Mouse (Mus musculus) right cerebral cortex, postnatal 25 days (tissue): ENCODE results near the gene Tmx4.
A peak's percentile ranks its signal among the peaks of the same experiment; 100 is the strongest.

ENCODE experiments used
- DNase-seq: peaks from one replicate; pipeline ENCODE4 v3.0.0; 2022

Tmx4 gene

DNA sequence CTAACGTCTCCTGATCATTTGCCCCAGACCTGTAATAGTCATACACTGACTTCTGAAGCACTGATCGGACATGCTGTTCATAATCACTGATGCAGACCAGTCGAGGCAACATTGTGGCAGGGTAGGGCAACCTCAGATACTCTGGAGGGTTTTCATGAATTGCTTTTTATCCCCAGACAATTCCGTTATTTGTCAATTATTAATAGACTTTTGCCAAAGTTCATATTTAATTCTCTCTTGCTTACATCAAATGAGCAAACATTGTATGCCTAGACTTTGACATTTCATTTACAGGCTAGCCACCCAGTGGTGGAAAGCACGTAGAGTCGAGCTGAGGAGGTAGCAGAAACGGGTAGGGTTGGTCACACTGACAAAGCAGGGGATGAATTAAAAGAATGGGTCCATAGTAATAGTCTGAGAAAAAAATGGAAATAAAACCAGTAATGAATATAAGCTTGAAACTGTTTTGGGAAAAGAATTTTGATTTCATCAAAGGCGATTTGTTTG is 89.7 kb downstream of the Tmx4 start, which contains the start of gene Hao1:
Gene Hao1, minus strand, starts transcription at position 148 of the 507 bp plus-strand sequence.
- no peak for DNase-seq

DNA sequence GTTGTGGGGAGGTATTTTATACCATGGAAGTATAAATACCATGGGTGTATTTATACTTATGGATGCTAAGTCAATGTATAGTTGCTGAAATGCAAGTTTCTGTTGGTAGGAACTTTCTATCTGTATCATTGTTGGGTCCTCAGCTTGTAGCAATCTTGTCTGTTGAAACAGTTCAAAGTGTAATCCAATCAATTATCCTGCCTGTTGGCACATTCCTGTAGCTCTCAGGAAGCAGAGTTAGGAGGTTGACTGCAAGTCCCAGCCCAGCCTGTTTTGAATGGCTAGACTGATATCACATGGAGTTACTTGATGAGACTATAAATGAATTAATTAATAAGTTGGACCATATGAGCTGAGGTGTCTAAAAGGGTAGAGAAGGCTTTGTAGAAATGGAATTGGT is 91.6 kb downstream of the Tmx4 start:
- DNase-seq, result no peak

DNA sequence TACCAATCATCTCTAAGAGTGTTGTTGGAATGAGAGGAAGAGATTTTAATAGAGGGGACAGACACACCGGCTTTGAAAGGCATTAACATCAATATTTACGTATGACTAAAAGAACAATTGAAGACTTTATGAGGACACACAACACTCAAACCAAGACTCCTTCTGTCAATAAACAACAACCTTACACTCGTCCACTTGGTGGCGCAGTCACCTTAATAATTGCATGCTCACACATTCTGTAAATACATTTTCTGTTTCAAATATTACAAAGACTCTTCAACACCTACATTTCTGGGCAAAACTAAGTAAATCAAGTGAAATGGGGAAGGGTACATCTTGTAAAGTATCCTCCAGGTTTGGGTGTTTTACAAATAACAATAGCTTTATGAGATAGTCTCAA is 94.2 kb downstream of the Tmx4 start:
- DNase-seq, result peak; percentile 28

DNA sequence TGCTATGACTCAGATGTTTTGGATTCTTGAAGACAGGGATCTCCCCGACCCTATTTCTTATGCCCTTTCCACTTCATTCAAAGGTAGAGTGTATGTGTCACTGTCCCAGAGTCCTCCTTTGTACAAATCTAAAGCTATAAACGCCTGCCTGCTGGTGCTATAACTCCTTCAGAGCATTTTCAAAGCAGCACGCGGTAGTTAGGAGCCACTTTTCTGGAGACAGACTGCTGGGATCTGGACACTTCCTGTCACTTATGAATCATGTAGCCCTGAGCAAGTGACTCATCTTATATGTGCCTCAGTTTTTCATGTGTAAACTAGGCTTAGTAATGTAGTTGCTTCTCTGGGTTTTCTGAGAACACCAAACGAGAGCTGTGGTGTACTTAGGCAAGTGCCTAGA is 98.8 kb downstream of the Tmx4 start:
- DNase-seq, result no peak

DNA sequence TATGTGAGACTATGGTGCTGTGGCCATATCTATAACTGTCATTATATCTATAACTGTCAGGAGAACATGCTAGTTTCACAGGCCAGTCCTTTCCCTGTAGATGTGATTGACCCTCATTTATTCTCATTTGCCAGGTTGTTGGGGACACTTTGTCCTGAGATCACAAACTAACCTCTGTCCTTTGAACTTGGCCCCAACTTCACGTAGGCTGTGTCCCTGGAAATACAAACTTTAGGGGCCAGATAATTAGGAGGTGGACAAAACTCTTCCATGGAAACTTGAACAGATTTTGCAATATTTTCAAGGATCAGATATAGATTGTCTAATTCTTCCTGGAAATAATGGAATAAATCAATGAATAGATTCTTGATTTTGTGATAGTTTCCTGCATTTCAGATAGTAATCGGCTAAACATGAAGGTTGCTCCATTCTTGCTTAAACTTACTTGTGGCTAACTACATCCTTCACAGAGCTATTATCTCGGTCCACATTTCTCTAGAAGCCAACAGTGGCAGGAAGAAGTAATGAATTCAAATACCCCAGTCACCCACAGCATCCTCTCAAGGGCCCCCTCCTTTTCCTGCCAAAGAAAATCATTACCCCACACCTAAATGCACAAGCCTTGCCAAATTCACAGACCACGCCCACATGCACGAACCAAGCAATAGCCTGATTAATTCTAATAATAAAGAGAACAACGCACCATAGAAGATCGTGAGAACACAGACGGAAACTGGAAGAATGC is 99.5 kb downstream of the Tmx4 start:
- no peak for DNase-seq
